Mouse (Mus musculus) CH12F3 (cell line): Measurements from ENCODE around the gene Ak2.

Experiments used
- in situ Hi-C: fragments of 300-500 bp; cut with MboI; formaldehyde crosslinking; loops from 2 replicates; pipeline ENCODE4 v1.14.3; 2020; ENCODE audit warnings: low sequenced_read_pairs

Gene Ak2

DNA sequence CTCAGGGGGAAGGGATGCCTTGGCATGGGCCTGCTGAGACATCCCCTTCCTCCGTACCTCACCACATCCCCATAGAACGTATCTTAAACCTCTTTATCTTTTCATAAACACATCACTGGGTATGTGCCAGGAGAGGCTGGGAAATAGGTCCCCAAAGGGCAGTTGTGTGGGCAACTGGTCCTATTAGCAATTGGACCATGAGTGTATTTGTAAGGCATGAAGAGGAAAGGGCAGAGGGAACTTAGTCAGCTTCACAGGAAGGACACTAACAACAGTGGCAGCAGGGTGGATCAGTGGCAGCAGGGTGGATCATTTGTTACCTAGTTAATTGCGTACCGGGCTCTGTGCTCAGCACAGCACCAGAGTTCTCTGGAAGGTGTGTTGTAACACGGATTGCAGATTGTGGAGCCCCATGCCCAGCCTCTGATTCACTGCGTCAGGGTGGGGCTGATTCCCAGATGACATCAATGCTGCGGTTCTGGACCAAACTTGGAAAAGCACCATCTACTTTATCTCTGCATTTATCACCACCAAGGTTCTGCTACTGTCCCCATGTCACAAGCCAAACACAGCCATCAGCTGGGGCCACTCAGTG lies 44.2 kb downstream of the Ak2 start:
- in situ Hi-C loops = no loop called here

DNA sequence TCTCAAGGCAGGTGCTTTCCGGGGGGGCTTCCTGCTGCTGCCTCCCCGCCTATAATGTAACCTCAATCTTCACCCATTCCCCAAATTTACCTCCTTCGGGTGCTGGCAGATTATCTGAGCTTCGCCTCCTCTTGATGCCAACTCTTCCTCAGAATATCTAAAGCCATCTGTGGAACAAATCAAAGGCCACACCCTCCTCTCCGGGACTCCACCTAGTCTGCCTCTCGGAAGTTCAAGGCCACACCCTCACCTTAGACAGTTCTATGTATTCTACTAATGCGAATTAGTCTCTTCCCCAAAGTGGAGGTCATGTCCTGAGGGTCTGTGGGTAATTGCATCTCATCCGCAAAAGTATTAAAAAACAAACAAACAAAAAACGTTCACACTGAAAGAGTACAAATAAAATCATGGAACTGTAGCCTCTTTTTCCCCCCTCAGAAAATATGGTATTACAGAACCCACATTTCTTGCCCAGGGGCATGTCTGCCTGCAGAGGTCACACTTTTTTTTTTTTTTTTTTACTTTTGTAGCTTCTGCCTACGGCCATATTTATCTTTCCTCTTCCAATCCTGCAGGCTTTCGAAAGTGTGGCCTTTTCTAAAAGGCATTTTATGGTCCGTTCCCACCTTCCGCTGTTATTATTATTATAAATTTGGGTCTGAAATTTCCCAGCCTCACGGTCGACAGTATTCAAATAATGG lies 56.1 kb downstream of the Ak2 start:
- in situ Hi-C loops = no loop called here

- in situ Hi-C loops = no loop called here
These were observed 56.9 kb downstream of the Ak2 start for GRCm38 (mm10) chr4:129048501-129049305.

DNA sequence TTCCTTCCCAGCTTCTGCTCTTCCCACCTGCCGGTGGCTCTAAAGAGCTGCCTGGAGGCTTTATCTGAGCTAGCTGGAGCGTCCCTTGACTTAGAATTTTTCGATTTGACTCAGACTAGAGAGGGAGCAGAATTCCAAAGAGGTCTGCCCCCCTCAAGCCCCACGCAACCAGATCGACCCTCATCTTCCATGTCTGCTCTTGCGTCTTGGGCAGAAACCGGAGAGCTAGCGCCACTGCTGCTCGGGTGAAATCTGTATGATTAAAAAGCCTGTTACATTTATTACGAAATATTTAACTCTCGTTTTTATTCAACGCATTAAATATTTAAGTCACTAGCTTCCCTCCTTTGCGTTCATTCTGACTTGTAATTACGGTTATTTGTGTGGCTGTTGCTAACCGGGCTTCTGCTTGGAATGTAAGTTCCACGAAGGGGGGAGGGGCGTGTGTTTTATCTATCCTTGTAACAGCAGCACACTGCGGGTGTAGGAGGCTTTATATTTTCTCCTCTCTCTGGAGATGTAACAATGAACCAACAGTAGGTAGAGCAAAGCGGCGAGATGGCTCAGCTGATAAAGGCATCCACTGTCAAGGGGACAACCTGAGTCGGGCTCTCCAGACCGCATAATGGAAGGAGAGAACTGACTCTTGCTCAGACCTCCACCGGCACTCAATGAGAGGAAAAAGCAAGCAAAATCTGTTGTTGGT lies 57.7 kb downstream of the Ak2 start:
- in situ Hi-C loops = no loop called here

DNA sequence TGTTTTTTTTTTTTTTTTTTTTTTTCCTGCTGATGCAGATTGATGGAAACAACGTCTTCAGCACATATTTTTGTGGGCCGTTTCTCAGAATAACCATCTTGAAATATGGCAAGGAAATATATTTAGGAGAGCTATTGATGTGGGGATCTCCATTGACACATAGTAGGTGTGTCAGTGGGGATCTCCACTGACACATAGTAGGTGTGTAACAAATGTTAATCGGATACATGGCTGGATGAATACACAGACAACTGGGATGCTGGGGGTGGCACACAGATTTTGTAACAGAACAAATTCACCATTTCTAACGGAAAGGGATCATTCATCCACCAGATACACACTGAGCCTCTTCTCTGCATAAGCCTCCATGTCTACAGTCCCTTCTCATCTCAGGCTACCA lies 58.6 kb downstream of the Ak2 start:
- in situ Hi-C loops = no loop called here

DNA sequence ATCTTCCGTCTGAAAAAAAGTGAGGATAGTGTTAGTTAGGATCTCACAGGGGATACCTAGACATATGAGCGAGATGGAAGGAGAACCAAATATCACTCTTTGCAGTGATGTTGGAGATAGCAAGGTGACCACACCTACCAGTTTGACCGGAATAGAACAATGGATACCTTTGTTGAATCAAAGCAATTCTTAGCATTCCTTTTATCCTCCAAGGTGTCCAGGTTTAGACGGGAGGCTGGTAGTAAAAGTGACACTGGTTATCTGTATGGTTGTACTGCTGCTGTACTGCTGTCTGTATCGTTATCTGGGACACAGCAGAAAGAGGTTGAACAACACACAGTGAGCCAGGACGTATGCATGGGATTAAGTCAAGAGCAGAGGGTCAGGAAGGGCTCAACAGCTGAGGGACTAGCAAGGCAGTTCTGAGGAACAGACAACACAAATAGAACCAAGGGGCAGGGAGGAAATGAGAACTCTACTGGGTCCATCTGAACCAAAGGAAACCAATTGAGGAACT lies 59.2 kb downstream of the Ak2 start:
- in situ Hi-C loops = no loop called here

GRCm38 (mm10) chr4:129051461-129052183 lies 59.9 kb downstream of the Ak2 start:
- in situ Hi-C loops = no loop called here

GRCm38 (mm10) chr4:129054757-129055156 lies 63.0 kb downstream of the Ak2 start:
- in situ Hi-C loops = no loop called here

DNA sequence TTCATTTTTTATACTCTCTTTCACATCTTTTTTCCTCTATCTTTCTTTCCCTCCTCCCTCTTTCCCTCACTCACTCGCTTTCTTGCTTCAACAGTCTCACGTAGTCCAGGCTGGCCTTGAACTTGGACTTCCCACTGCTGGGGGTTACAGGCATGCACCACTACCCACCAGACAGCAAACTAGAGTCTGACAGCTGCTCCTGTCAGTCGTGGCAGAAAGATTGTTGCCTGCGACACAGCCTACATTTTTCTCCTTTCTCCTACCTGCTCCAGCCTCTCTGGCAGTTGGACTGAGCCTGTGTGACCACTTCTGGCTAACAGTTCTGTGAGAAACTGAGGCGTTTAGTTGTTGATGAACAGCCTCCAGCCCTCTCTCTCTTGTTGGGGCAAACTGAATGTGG lies 63.8 kb downstream of the Ak2 start:
- in situ Hi-C loops = no loop called here

- in situ Hi-C loops = no loop called here
These were observed 65.9 kb downstream of the Ak2 start for GRCm38 (mm10) chr4:129057533-129058206.

DNA sequence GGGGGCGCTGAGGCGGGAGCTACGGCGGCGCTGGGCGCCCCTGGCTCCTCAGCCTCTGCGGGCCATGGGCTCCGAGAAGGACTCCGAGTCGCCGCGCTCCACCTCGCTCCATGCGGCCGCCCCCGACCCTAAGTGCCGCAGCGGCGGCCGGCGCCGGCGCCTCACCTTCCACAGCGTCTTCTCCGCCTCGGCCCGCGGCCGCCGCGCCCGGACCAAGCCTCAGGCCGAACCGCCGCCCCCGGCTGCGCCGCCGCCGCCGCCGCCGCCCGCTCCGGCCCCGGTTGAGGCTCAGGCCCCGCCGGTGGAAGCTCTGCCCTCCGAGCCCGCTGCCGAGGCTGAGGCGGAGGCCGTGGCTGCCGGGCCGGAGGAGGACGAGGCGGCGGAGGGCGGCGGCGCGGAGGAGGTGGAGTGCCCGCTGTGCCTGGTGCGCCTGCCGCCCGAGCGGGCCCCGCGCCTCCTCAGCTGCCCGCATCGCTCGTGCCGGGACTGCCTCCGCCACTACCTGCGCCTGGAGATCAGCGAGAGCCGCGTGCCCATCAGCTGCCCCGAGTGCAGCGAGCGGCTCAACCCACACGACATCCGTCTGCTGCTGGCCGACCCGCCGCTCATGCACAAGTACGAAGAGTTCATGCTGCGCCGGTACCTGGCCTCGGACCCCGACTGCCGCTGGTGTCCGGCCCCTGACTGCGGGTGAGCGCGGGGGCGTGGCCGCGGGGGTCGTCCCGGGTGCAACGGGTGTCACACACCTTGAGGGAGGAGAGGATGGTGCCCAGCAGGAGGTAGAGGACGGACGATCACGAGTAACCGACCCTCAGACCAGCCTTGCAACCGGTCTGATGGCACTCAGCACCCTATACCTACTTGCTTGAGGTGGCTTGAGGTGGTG lies 66.7 kb downstream of the Ak2 start, which contains the start of gene Rnf19b:
TSS of gene Rnf19b (plus strand) at position 65 of the 886 bp plus-strand sequence.
- in situ Hi-C loops = no loop called here

GRCm38 (mm10) chr4:129059125-129059551 lies 67.4 kb downstream of the Ak2 start:
- in situ Hi-C loops = no loop called here

DNA sequence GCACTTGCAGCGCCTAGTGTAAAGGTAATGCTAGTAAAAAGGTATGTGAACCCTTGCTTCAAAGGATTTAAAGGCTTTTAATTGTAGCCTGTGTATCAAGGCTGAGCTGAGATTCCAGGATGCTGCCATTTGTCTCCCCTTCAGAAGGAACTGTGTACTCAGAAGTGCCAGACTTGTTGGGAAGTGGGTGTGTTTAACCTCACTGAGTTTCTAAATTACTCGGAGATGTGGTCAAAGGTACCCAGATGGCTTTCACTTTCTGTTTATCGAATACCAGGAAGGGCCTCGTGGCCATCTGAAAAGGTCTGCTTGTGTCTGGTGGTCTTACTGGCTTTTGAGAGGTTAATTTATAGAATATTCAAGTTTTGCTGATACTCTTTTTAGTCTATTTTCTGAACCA lies 68.2 kb downstream of the Ak2 start:
- in situ Hi-C loops = no loop called here
